Mouse (Mus musculus) neutrophil, adult 5-6 weeks (primary cell): ENCODE measurements around the gene Treml2. TPM values are rescaled to one million over a fixed set of nuclear protein-coding genes. Genes with fewer than 3 reads are reported as not detected.
A peak's percentile ranks its signal among the peaks of the same experiment; 100 is the strongest.
"Not testable (repeated sequence)": the region's sequence is repeated elsewhere in the genome, so short reads cannot be mapped to it uniquely, and the experiment has no call there.

Experiments used
- ATAC-seq: fragments of 151-379, 151-347 bp; 2 replicates; pipeline ENCODE4 v1.8.0; 2017; ENCODE audit warnings: mild to moderate bottlenecking, moderate TSS enrichment; ENCODE audit not compliant: insufficient number of reproducible peaks, poor library complexity, low FRiP score, severe bottlenecking; ENCODE audit errors: extremely low read depth
- total RNA-seq: library from RNA; stranded (forward); fragments of 200-1000 nt; gene quantifications from 2 replicates; pipeline ENCODE4 v1.2.3, GENCODE M21; 2017

Gene Treml2
- total RNA-seq, 1 experiment from 2014 or later: 151 TPM

GRCm38 (mm10) chr17:48341947-48342346 is 42.6 kb downstream of the Treml2 start:
- no peak for ATAC-seq

GRCm38 (mm10) chr17:48343065-48343464 is 43.8 kb downstream of the Treml2 start:
- no peak for ATAC-seq

GRCm38 (mm10) chr17:48345824-48346223 is 46.5 kb downstream of the Treml2 start:
- no peak for ATAC-seq

GRCm38 (mm10) chr17:48346231-48346630 is 46.9 kb downstream of the Treml2 start, which contains the start of gene Trem2:
Gene Trem2, plus strand, starts transcription at chr17:48346401.
- no peak for ATAC-seq

- ATAC-seq: no peak
Measured at GRCm38 (mm10) chr17:48346834-48347233, 47.5 kb downstream of the Treml2 start.

- ATAC-seq: peak; percentile 28; the same call in 1 of the 2 replicates
Measured at GRCm38 (mm10) chr17:48347287-48347686, 48.0 kb downstream of the Treml2 start.

GRCm38 (mm10) chr17:48350681-48351193 is 51.4 kb downstream of the Treml2 start:
- no peak for ATAC-seq

- not testable (repeated sequence) for ATAC-seq
Measured at GRCm38 (mm10) chr17:48352976-48353375, 53.7 kb downstream of the Treml2 start.

GRCm38 (mm10) chr17:48355822-48356221 is 56.5 kb downstream of the Treml2 start:
- no peak for ATAC-seq

GRCm38 (mm10) chr17:48357892-48358291 is 58.6 kb downstream of the Treml2 start:
- ATAC-seq: no peak

- ATAC-seq: no peak
Measured at GRCm38 (mm10) chr17:48359616-48360015, 60.3 kb downstream of the Treml2 start, which contains the start of gene Treml1. Gene Treml1, plus strand, starts transcription at chr17:48359916.

- ATAC-seq: no peak
Measured at GRCm38 (mm10) chr17:48360462-48360861, 61.2 kb downstream of the Treml2 start.

Other genes starting within 250 kb of the Treml2 start
- not detected in 2 replicates for gene 1700067P10Rik, start 210.2 kb upstream of the Treml2 start, total RNA-seq
- gene 9830107B12Rik, start 153.2 kb upstream of the Treml2 start, total RNA-seq: 31.7 and 33.5 TPM in 2 replicates
- 129 and 143 TPM in 2 replicates for gene A530064D06Rik, start 132.2 kb upstream of the Treml2 start, total RNA-seq
- 172 and 173 TPM in 2 replicates for gene Trem1, start 66.7 kb upstream of the Treml2 start, total RNA-seq
- gene Trem3, start 51.7 kb upstream of the Treml2 start, total RNA-seq: 140 and 149 TPM in 2 replicates
- 47.1 and 49.0 TPM in 2 replicates for gene Treml4, start 35.2 kb upstream of the Treml2 start, total RNA-seq
- 99.2 and 102 TPM in 2 replicates for gene B430306N03Rik, start 16.6 kb downstream of the Treml2 start, total RNA-seq
- gene Trem2, start 46.9 kb downstream of the Treml2 start, total RNA-seq: 2.6 and 3.7 TPM in 2 replicates
- gene Treml1, start 60.4 kb downstream of the Treml2 start, total RNA-seq: 7.0 and 9.8 TPM in 2 replicates
- 47.7 and 55.0 TPM in 2 replicates for gene Nfya, start 110.4 kb downstream of the Treml2 start, total RNA-seq
- gene Oard1, start 110.5 kb downstream of the Treml2 start, total RNA-seq: 92.3 and 97.1 TPM in 2 replicates
- gene Apobec2, start 133.4 kb downstream of the Treml2 start, total RNA-seq: not detected in 2 replicates
- gene Tspo2, start 152.0 kb downstream of the Treml2 start, total RNA-seq: 2.5 and 3.8 TPM in 2 replicates
- 5.2 and 11.3 TPM in 2 replicates for gene Unc5cl, start 155.4 kb downstream of the Treml2 start, total RNA-seq